Mouse (Mus musculus) spleen, adult 2 months (tissue): ENCODE data around the gene Cog3. TPM values are rescaled to one million over a fixed set of nuclear protein-coding genes. Genes with fewer than 3 reads are reported as not detected.
A peak's percentile ranks its signal among the peaks of the same experiment; 100 is the strongest.

Source experiments
- DNase-seq, 2 experiments: peaks; one replicate each; pipeline versions ENCODE4 v3.0.0 to v3.0.0-alpha.2; 2012 to 2021; ENCODE audit warnings: low spot score in 2 of 2, low read depth in 1 of 2
- H3K27ac ChIP-seq: fragments of 200-500 bp; 2 replicates; pipeline ENCODE4 v1.5.1; 2012; ENCODE audit warnings: low read length, inconsistent platforms; ENCODE audit not compliant: insufficient read depth
- H3K27me3 ChIP-seq: fragments of 200-500 bp; 2 replicates; pipeline ENCODE4 v1.6.1; 2012; ENCODE audit warnings: mild to moderate bottlenecking, moderate library complexity, low read length, inconsistent platforms; ENCODE audit not compliant: control insufficient read depth, insufficient read depth
- H3K36me3 ChIP-seq: fragments of 200-500 bp; 2 replicates; pipeline ENCODE4 v1.6.1; 2012; ENCODE audit warnings: mild to moderate bottlenecking, low read length, inconsistent platforms; ENCODE audit not compliant: control insufficient read depth, insufficient read depth
- H3K4me1 ChIP-seq: fragments of 200-500 bp; 2 replicates; pipeline ENCODE4 v1.6.1; 2011; ENCODE audit warnings: inconsistent platforms; ENCODE audit not compliant: control insufficient read depth, insufficient read depth, insufficient read length
- H3K4me3 ChIP-seq: fragments of 200-500 bp; 2 replicates; pipeline ENCODE4 v1.5.1; 2011; ENCODE audit warnings: mild to moderate bottlenecking, inconsistent platforms; ENCODE audit not compliant: insufficient read depth, insufficient read length; ENCODE audit errors: extremely low read depth
- CTCF ChIP-seq: fragments of 200-500 bp; IDR thresholded peaks from 2 replicates; pipeline ENCODE4 v1.5.1; 2011; ENCODE audit warnings: mild to moderate bottlenecking, inconsistent platforms; ENCODE audit not compliant: insufficient read depth, insufficient read length, insufficient replicate concordance; ENCODE audit errors: extremely low read depth
- POLR2A ChIP-seq: fragments of 200-500 bp; IDR thresholded peaks from 2 replicates; pipeline ENCODE4 v1.6.1; 2011; ENCODE audit warnings: low read depth, low read length, inconsistent platforms
- WGBS: fragments of 180-500 bp; shearing (Covaris S2); methylation state at CpG from one replicate; pipeline ENCODE4 v1.1.7; 2018; 5-methylcytosine and 5-hydroxymethylcytosine counted together
- polyA plus RNA-seq: library from polyadenylated mRNA; depleted of rRNA; stranded (reverse); fragments of >200 nt; gene quantifications from 2 replicates; pipeline ENCODE4 v1.2.3, GENCODE M21; 2012

The Cog3 gene
- polyA plus RNA-seq, 1 experiment, result 6.5 TPM

DNA sequence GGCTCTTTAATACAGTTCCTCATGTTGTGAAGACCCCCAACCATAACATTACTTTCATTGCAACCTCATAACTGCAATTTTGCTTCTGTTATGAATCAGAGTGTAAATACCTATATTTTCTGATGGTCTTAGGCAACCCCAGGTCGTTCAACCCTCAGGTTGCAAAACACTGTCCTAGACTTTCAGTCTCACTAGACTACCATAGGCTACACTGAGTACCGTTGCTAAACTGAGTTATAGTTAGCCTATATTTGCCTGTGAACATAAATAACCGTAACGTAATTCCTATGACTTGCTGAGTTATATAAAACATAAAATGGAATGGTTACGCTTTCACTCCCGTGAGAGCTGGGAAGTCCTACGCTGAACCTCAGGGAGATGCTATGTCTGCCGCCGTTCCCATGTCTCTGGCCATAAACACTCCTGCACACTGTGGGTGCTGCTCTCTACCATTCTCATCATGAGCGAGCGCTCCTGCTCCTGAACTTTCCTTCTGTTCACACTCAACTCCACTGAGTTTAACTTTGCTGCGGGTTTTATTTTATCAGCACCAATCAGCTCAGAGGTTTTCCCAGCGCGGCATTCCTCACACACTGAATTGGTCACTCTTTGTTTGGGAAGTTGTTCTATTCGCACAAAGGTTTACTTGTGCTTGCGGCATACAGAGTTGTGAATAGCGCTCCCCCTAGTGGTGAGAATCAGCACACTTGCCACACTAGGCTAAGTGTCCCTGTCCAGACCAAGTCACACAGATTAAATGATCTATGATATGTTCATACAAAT, 13.4 kb upstream of the Cog3 start:
- H3K27me3 ChIP-seq, result no peaks in the 10 kb centered on the region
- 67% methylated on average over 17 of the region's 17 CpGs for WGBS
- no peaks in the 10 kb centered on the region; the same call in 1 of the 2 replicates for H3K4me1 ChIP-seq
- DNase-seq, result peak; percentile 44 to 52
- TF ChIP-seq CTCF (peak; percentile 43; the same call in 1 of the 2 replicates), POLR2A (no peak)
- no peak overlapping the region for H3K4me3 ChIP-seq
- no peak overlapping the region for H3K27ac ChIP-seq
- H3K36me3 ChIP-seq, result peaks cover 11% of the 10 kb centered on the region; the same call in 1 of the 2 replicates

DNA sequence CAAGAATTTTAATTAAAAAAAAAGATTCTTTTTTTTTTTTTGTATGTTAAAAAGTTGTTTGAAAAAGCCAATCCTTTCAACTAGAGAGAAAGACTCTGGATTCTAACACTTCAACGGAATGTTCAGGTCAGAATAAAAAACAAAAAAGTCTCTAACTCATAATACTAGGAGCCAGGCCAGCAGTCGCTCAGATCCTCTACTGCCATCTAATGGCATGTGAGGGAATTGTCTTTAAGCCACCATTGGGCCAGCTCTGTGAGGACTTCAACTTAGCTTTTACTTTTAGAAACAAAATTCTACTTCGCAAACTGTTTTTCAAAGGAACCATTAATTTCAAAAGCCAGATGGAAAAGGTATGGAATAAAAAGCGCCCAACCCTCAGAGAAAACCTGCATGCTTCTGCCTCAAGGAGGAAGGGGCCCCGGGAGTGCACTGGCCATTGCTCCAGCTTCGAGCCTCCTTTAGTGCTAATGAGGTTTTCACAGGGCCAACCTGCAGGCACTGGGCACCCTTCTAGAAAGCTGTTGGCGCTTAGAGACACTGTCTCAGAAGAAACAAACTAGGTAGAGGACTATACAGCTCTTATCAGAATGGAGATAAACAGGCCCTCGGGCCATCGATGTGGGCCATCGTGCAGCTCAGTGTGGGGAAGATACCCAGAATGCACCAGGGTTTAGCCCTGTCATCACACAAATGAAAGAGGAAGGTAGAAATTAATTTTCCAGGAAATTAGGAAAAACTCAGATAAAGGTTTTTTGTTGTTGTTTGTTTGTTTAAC, 6.9 kb upstream of the Cog3 start:
- WGBS, result 63% methylated on average over 10 of the region's 10 CpGs
- no peaks in the 10 kb centered on the region for H3K4me1 ChIP-seq
- no peak overlapping the region for H3K4me3 ChIP-seq
- H3K27ac ChIP-seq, result no peak overlapping the region; the same call in 1 of the 2 replicates
- peaks cover 10% of the 10 kb centered on the region; the same call in 1 of the 2 replicates for H3K36me3 ChIP-seq
- peak; percentile 27 to 30 for DNase-seq
- TF ChIP-seq POLR2A (no peak), CTCF (peak; percentile 43; the same call in 1 of the 2 replicates)
- H3K27me3 ChIP-seq, result no peaks in the 10 kb centered on the region

DNA sequence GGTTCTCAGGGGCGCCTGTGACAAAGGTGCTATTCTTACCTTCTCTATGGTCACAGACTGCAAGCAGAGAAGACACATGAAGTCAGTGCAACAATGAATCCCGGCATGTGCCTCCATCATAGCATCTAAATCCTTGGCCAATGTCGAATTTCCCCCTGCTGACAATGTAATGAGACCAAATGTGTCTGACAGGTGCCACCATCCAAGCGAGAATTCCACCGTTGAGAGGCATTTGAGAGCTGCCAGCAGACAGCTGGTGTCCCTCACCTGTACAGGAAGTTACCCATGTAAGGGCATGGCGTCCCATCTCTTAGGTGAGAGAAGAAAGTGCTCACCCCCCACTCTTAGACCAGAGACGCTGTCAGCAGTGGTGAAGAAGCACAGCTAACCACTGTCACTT, 4.1 kb upstream of the Cog3 start:
- H3K4me3 ChIP-seq, result no peak overlapping the region
- H3K36me3 ChIP-seq, result peaks cover 7% of the 10 kb centered on the region; the same call in 1 of the 2 replicates
- WGBS, result 82% methylated on average over 7 of the region's 7 CpGs
- DNase-seq, result no peak
- no peaks in the 10 kb centered on the region for H3K4me1 ChIP-seq
- no peaks in the 10 kb centered on the region for H3K27me3 ChIP-seq
- H3K27ac ChIP-seq, result no peak overlapping the region
- TF ChIP-seq POLR2A (no peak), CTCF (no peak)

DNA sequence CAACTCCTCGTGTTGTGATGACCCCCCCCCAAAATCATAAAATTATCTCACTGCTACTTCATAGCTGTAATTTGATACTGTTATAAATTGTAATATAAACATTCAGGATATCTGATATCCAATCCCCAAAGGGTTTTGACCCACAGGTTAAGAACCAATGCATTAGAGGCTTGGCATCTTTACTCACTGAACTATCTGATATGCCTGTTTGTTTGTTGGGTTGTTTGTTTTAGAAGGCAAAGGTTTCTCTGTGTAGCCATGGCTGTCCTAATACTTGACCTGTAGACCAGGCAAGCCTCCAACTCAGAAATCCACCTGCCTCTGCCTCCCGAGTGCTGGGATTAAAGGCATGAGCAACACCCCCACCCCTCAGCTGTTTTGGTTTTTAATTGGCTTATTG, 3.5 kb upstream of the Cog3 start:
- Histone ChIP-seq H3K36me3 (peaks cover 6% of the 10 kb centered on the region; the same call in 1 of the 2 replicates), H3K4me3 (no peak overlapping the region), H3K27me3 (no peaks in the 10 kb centered on the region), H3K4me1 (no peaks in the 10 kb centered on the region; the same call in 1 of the 2 replicates), H3K27ac (no peak overlapping the region)
- 86% methylated on average over 2 of the region's 2 CpGs for WGBS
- TF ChIP-seq POLR2A (no peak), CTCF (no peak)
- no peak for DNase-seq

DNA sequence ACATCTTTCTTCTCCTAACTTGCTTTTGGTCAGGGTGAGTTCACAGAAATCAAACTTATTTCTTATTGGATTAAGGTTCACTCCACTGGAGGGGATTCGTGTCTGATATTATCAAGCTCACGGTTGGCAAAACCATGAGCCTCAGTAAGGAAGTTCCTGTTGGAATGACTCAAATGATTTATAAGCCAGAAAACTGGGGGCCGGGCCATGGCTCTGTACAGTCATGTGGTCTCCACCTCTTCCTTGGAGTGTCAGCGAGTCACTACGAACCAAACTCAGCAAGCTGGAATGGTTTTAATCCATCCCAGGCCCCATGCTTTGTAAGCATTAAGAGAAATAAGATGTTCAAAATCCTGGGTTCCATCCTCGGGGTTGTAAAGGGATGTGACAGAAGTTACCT, 2.7 kb upstream of the Cog3 start:
- no peak overlapping the region for H3K27ac ChIP-seq
- 63% methylated on average over 6 of the region's 6 CpGs for WGBS
- no peak for DNase-seq
- H3K4me3 ChIP-seq, result no peak overlapping the region
- H3K36me3 ChIP-seq, result peaks cover 2% of the 10 kb centered on the region; the same call in 1 of the 2 replicates
- H3K4me1 ChIP-seq, result peaks cover 8% of the 10 kb centered on the region; the same call in 1 of the 2 replicates
- H3K27me3 ChIP-seq, result no peaks in the 10 kb centered on the region
- TF ChIP-seq CTCF (no peak), POLR2A (no peak)

DNA sequence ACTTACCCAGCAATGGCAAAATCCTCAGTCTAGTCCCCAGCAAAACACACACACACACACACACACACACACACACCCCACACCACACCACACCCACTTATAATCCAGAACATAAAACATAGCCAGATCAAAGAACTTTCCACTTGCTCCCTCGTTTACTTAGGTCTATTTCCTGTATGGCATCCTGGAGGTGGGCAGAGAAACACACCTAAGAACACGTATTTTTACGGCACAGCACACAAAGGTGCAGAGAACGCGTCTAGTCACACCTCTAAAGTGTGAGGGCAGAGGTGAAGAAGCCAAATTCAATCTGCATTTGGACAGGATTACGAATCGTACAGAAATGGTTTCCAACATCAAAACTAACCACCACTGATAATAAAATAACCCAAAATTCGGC, 1.1 kb downstream of the Cog3 start:
- no peaks in the 10 kb centered on the region for H3K27me3 ChIP-seq
- peaks cover under 1% of the 10 kb centered on the region; the same call in 1 of the 2 replicates for H3K36me3 ChIP-seq
- H3K4me3 ChIP-seq, result no peak overlapping the region
- peaks cover 11% of the 10 kb centered on the region; the same call in 1 of the 2 replicates for H3K4me1 ChIP-seq
- no peak overlapping the region for H3K27ac ChIP-seq
- WGBS, result 33% methylated on average over 8 of the region's 8 CpGs
- no peak for TF ChIP-seq POLR2A
- TF ChIP-seq CTCF, result no peak
- no peak for DNase-seq

DNA sequence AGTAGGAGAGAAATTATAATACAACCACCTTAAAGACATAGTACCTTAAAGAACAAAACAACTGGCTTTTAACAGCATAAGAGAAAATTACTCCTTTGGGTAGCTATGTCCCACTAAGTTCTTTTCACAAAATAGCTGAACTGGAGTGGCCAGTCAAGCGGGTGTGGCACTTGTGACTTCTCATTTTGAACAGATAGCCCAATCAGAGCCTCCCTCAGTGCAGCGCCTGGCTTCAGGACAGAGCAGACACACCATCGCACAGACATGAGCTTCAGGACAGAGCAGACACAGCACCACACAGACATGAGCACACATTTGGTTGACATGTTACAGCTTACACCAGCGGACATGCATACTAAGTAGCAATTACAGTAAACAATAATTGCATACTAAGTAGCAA, 3.3 kb downstream of the Cog3 start:
- DNase-seq, result no peak
- H3K4me1 ChIP-seq, result peaks cover 11% of the 10 kb centered on the region; the same call in 1 of the 2 replicates
- no peak for TF ChIP-seq CTCF
- no peak for TF ChIP-seq POLR2A
- no peak overlapping the region for H3K4me3 ChIP-seq
- WGBS, result 80% methylated on average over 4 of the region's 4 CpGs
- H3K36me3 ChIP-seq, result peaks cover 8% of the 10 kb centered on the region
- H3K27ac ChIP-seq, result no peak overlapping the region
- H3K27me3 ChIP-seq, result no peaks in the 10 kb centered on the region
